Mouse (Mus musculus): ENCODE results near the gene Abcc2. TPM values are rescaled to one million over a fixed set of nuclear protein-coding genes. Genes with fewer than 3 reads are reported as not detected.

The Abcc2 gene
- polyA plus RNA-seq, 1 experiment from 2014 or later = 0.04 TPM

DNA sequence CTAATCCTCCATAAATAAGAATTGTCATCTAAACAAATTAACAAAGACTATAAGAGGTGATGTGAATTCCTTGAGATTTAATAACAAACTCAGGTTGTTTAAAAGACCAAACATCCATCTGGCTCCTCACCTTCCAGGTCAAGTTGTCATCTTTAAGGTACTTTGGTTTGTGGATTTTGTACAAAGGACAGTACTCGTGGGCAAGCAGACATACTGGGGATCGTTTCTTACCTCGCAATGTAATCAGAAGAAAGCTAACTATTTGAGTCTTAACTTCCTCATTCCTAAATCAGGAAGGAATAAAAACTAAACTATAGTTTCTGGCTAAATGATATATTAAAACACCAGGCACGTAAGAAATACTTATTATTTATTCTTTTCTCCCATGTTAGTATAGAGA, 11.4 kb upstream of the Abcc2 start:
- H3K4me3 ChIP-seq (ENCODE audit: low read depth, low read length) = no peak overlapping the region
- H3K4me1 ChIP-seq (ENCODE audit: control insufficient read depth, insufficient read depth, low read length) = no peaks in the 10 kb centered on the region
- H3K9ac ChIP-seq (ENCODE audit: low read depth, low read length) = no peak overlapping the region
- H3K36me3 ChIP-seq (ENCODE audit: control insufficient read depth, insufficient read depth, low read length) = no peaks in the 10 kb centered on the region
- ATAC-seq (replicated peaks; ENCODE audit: insufficient number of reproducible peaks, low FRiP score, low TSS enrichment) = no peak
- 78% methylated on average over 4 of the region's 4 CpGs for WGBS (ENCODE audit: insufficient replicate concordance)
- H3K4me2 ChIP-seq = no peak overlapping the region
- no peak overlapping the region for H3K27ac ChIP-seq (ENCODE audit: low read depth, low read length)
- no peaks in the 10 kb centered on the region for H3K9me3 ChIP-seq (replicated peaks; ENCODE audit: control insufficient read depth, low read length)
- no peaks in the 10 kb centered on the region for H3K27me3 ChIP-seq (ENCODE audit: control insufficient read depth, insufficient read depth, low read length)

GRCm38 (mm10) chr19:43771499-43771969, 10.5 kb upstream of the Abcc2 start:
- no peaks in the 10 kb centered on the region for H3K4me1 ChIP-seq (ENCODE audit: control insufficient read depth, insufficient read depth, low read length)
- no peaks in the 10 kb centered on the region for H3K36me3 ChIP-seq (ENCODE audit: control insufficient read depth, insufficient read depth, low read length)
- WGBS (ENCODE audit: insufficient replicate concordance) = 84% methylated on average over 5 of the region's 5 CpGs
- no peaks in the 10 kb centered on the region for H3K27me3 ChIP-seq (ENCODE audit: control insufficient read depth, insufficient read depth, low read length)
- H3K27ac ChIP-seq (ENCODE audit: low read depth, low read length) = no peak overlapping the region
- H3K9me3 ChIP-seq (replicated peaks; ENCODE audit: control insufficient read depth, low read length) = no peaks in the 10 kb centered on the region
- H3K9ac ChIP-seq (ENCODE audit: low read depth, low read length) = no peak overlapping the region
- no peak overlapping the region for H3K4me3 ChIP-seq (ENCODE audit: low read depth, low read length)
- H3K4me2 ChIP-seq = no peak overlapping the region
- no peak for ATAC-seq (replicated peaks; ENCODE audit: insufficient number of reproducible peaks, low FRiP score, low TSS enrichment)

- no peaks in the 10 kb centered on the region for H3K9me3 ChIP-seq (replicated peaks; ENCODE audit: control insufficient read depth, low read length)
- no peak overlapping the region for H3K27ac ChIP-seq (ENCODE audit: low read depth, low read length)
- ATAC-seq (replicated peaks; ENCODE audit: insufficient number of reproducible peaks, low FRiP score, low TSS enrichment) = no peak
- H3K4me1 ChIP-seq (ENCODE audit: control insufficient read depth, insufficient read depth, low read length) = no peaks in the 10 kb centered on the region
- no peak overlapping the region for H3K4me3 ChIP-seq (ENCODE audit: low read depth, low read length)
- 70% methylated on average over 6 of the region's 6 CpGs for WGBS (ENCODE audit: insufficient replicate concordance)
- no peaks in the 10 kb centered on the region for H3K27me3 ChIP-seq (ENCODE audit: control insufficient read depth, insufficient read depth, low read length)
- H3K9ac ChIP-seq (ENCODE audit: low read depth, low read length) = no peak overlapping the region
- H3K36me3 ChIP-seq (ENCODE audit: control insufficient read depth, insufficient read depth, low read length) = no peaks in the 10 kb centered on the region
- no peak overlapping the region for H3K4me2 ChIP-seq
These were observed 9.7 kb upstream of the Abcc2 start for GRCm38 (mm10) chr19:43772311-43772710.

- no peak for ATAC-seq (replicated peaks; ENCODE audit: insufficient number of reproducible peaks, low FRiP score, low TSS enrichment)
- 24% methylated on average over 10 of the region's 10 CpGs for WGBS (ENCODE audit: insufficient replicate concordance)
- Histone ChIP-seq H3K9ac (ENCODE audit: low read depth, low read length) (no peak overlapping the region), H3K27ac (ENCODE audit: low read depth, low read length) (no peak overlapping the region), H3K4me1 (ENCODE audit: control insufficient read depth, insufficient read depth, low read length) (no peaks in the 10 kb centered on the region), H3K9me3 (replicated peaks; ENCODE audit: control insufficient read depth, low read length) (no peaks in the 10 kb centered on the region), H3K4me2 (peak overlapping the region; percentile 16; the same call in 1 of the 2 replicates), H3K36me3 (ENCODE audit: control insufficient read depth, insufficient read depth, low read length) (no peaks in the 10 kb centered on the region), H3K27me3 (ENCODE audit: control insufficient read depth, insufficient read depth, low read length) (no peaks in the 10 kb centered on the region), H3K4me3 (ENCODE audit: low read depth, low read length) (no peak overlapping the region)
These were observed 6.6 kb upstream of the Abcc2 start for GRCm38 (mm10) chr19:43775433-43775832.

DNA sequence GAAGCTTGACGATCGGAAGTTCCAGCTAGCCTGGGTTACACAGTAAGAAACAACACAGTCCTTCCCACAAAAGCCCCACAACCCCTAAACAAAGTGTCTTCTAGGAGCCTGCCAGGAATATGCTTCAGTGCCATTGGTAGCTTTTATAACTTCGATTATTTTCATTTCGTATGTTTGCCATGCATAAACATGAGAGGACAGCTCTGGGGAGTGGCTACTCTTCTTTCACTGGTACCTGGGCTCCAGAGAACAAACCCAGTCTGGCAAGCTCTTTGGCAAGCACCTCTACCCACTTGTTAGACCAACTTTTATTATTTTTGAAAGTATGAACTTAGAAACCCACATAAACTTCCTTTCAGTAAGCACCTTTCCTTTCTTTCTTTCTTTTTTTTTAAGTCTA, 5.4 kb upstream of the Abcc2 start:
- Histone ChIP-seq H3K9me3 (replicated peaks; ENCODE audit: control insufficient read depth, low read length) (no peaks in the 10 kb centered on the region), H3K27me3 (ENCODE audit: control insufficient read depth, insufficient read depth, low read length) (no peaks in the 10 kb centered on the region), H3K4me2 (no peak overlapping the region), H3K36me3 (ENCODE audit: control insufficient read depth, insufficient read depth, low read length) (no peaks in the 10 kb centered on the region), H3K4me3 (ENCODE audit: low read depth, low read length) (no peak overlapping the region), H3K9ac (ENCODE audit: low read depth, low read length) (no peak overlapping the region), H3K27ac (ENCODE audit: low read depth, low read length) (no peak overlapping the region), H3K4me1 (ENCODE audit: control insufficient read depth, insufficient read depth, low read length) (no peaks in the 10 kb centered on the region)
- no peak for ATAC-seq (replicated peaks; ENCODE audit: insufficient number of reproducible peaks, low FRiP score, low TSS enrichment)
- 67% methylated on average over 4 of the region's 4 CpGs for WGBS (ENCODE audit: insufficient replicate concordance)

DNA sequence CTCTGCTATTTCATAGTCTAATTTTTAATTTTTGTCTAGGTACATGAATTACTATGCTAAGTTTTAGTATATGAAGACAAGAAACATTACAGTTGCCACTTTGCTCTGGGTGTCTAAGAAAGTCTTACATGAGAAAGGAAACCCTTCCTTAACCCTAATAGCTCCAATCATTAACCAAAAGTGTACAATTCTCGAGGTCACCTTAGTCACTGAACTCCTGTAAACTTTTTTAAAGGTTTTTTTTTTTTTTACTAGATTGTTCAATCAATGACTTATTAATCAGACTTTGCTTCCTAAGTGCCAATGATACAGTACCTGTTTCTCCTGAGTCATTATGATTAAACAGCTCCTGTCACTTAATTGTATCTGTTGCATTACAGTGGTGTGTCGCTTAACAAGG, 4.7 kb upstream of the Abcc2 start:
- no peak for ATAC-seq (replicated peaks; ENCODE audit: insufficient number of reproducible peaks, low FRiP score, low TSS enrichment)
- Histone ChIP-seq H3K36me3 (ENCODE audit: control insufficient read depth, insufficient read depth, low read length) (no peaks in the 10 kb centered on the region), H3K27ac (ENCODE audit: low read depth, low read length) (no peak overlapping the region), H3K9ac (ENCODE audit: low read depth, low read length) (no peak overlapping the region), H3K4me2 (no peak overlapping the region), H3K27me3 (ENCODE audit: control insufficient read depth, insufficient read depth, low read length) (no peaks in the 10 kb centered on the region), H3K4me1 (ENCODE audit: control insufficient read depth, insufficient read depth, low read length) (no peaks in the 10 kb centered on the region), H3K4me3 (ENCODE audit: low read depth, low read length) (no peak overlapping the region), H3K9me3 (replicated peaks; ENCODE audit: control insufficient read depth, low read length) (no peaks in the 10 kb centered on the region)
- WGBS (ENCODE audit: insufficient replicate concordance) = 78% methylated on average over 2 of the region's 2 CpGs

GRCm38 (mm10) chr19:43780391-43780790, 1.6 kb upstream of the Abcc2 start:
- no peak overlapping the region for H3K4me2 ChIP-seq
- H3K4me1 ChIP-seq (ENCODE audit: control insufficient read depth, insufficient read depth, low read length) = no peaks in the 10 kb centered on the region
- H3K9ac ChIP-seq (ENCODE audit: low read depth, low read length) = no peak overlapping the region
- H3K4me3 ChIP-seq (ENCODE audit: low read depth, low read length) = no peak overlapping the region
- 80% methylated on average over 5 of the region's 5 CpGs for WGBS (ENCODE audit: insufficient replicate concordance)
- no peak overlapping the region for H3K27ac ChIP-seq (ENCODE audit: low read depth, low read length)
- H3K36me3 ChIP-seq (ENCODE audit: control insufficient read depth, insufficient read depth, low read length) = no peaks in the 10 kb centered on the region
- ATAC-seq (replicated peaks; ENCODE audit: insufficient number of reproducible peaks, low FRiP score, low TSS enrichment) = no peak
- no peaks in the 10 kb centered on the region for H3K27me3 ChIP-seq (ENCODE audit: control insufficient read depth, insufficient read depth, low read length)
- no peaks in the 10 kb centered on the region for H3K9me3 ChIP-seq (replicated peaks; ENCODE audit: control insufficient read depth, low read length)

- H3K9me3 ChIP-seq (replicated peaks; ENCODE audit: control insufficient read depth, low read length) = no peaks in the 10 kb centered on the region
- 71% methylated on average over 8 of the region's 8 CpGs for WGBS (ENCODE audit: insufficient replicate concordance)
- H3K27me3 ChIP-seq (ENCODE audit: control insufficient read depth, insufficient read depth, low read length) = no peaks in the 10 kb centered on the region
- no peak overlapping the region for H3K9ac ChIP-seq (ENCODE audit: low read depth, low read length)
- H3K4me1 ChIP-seq (ENCODE audit: control insufficient read depth, insufficient read depth, low read length) = no peaks in the 10 kb centered on the region
- H3K4me3 ChIP-seq (ENCODE audit: low read depth, low read length) = no peak overlapping the region
- no peaks in the 10 kb centered on the region for H3K36me3 ChIP-seq (ENCODE audit: control insufficient read depth, insufficient read depth, low read length)
- H3K4me2 ChIP-seq = no peak overlapping the region
- H3K27ac ChIP-seq (ENCODE audit: low read depth, low read length) = no peak overlapping the region
- no peak for ATAC-seq (replicated peaks; ENCODE audit: insufficient number of reproducible peaks, low FRiP score, low TSS enrichment)
These were observed 2.8 kb downstream of the Abcc2 start for GRCm38 (mm10) chr19:43784761-43785160.

DNA sequence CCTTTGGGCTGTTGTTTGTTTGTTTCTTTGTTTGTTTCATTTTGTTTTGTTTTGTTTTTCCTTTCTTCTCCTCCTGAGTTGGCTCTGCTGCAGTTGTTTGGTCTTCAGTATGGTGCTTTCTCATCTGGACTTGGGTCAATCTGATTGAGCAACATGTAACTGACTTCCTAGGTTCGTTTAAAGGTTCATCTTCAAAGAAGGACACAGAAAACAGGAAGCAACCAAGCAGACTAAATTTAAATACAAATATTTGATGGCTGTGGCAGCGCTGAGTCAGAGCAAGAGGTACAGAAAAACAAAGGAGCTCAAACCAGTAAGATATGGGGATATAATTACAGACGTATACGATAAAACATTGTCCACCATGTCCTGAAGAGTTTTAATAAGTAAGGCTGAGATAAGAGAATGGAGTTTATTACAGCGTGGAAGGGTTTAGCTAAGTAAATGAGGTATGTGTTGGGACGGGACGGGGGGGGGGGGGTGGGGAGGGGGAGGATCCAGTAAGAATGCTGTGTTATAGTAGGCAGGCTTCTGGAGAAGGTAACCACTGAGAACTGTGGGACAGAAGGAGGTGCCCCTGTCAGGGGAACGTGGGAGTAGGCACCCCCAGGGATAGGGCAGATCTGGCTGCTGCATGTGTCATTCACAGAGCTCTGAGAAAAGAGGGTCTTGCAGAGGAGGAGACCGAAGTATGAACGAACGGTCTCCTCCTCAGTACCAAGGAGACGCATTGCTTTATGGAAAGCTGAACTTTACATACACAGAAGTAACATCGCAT, 4.4 kb downstream of the Abcc2 start:
- 70% methylated on average over 13 of the region's 13 CpGs for WGBS (ENCODE audit: insufficient replicate concordance)
- H3K4me3 ChIP-seq (ENCODE audit: low read depth, low read length) = no peak overlapping the region
- ATAC-seq (replicated peaks; ENCODE audit: insufficient number of reproducible peaks, low FRiP score, low TSS enrichment) = no peak
- H3K9ac ChIP-seq (ENCODE audit: low read depth, low read length) = no peak overlapping the region
- no peak overlapping the region for H3K27ac ChIP-seq (ENCODE audit: low read depth, low read length)
- no peak overlapping the region for H3K4me2 ChIP-seq
- H3K4me1 ChIP-seq (ENCODE audit: control insufficient read depth, insufficient read depth, low read length) = no peaks in the 10 kb centered on the region
- no peaks in the 10 kb centered on the region for H3K9me3 ChIP-seq (replicated peaks; ENCODE audit: control insufficient read depth, low read length)
- no peaks in the 10 kb centered on the region for H3K27me3 ChIP-seq (ENCODE audit: control insufficient read depth, insufficient read depth, low read length)
- no peaks in the 10 kb centered on the region for H3K36me3 ChIP-seq (ENCODE audit: control insufficient read depth, insufficient read depth, low read length)
